Mouse (Mus musculus) liver, adult 2 months (tissue): ENCODE data around the gene 2510002D24Rik. TPM values are rescaled to one million over a fixed set of nuclear protein-coding genes. Genes with fewer than 3 reads are reported as not detected.

Experiments
- DNase-seq: peaks from one replicate; pipeline ENCODE4 v3.0.0-alpha.2; 2011; ENCODE audit warnings: low read depth, low spot score; ENCODE audit errors: extremely low read depth
- H3K27ac ChIP-seq: fragments of 200-500 bp; replicated peaks from 2 replicates; pipeline ENCODE4 v1.5.1; 2012; ENCODE audit warnings: low read depth, mild to moderate bottlenecking, control low read depth, inconsistent platforms, low read length; ENCODE audit not compliant: insufficient read depth
- H3K27me3 ChIP-seq: fragments of 200-500 bp; 2 replicates; pipeline ENCODE4 v1.6.1; 2012; ENCODE audit warnings: mild to moderate bottlenecking, moderate library complexity, low read length, inconsistent platforms; ENCODE audit not compliant: control insufficient read depth, insufficient read depth
- H3K36me3 ChIP-seq: fragments of 200-500 bp; 2 replicates; pipeline ENCODE4 v1.6.1; 2012; ENCODE audit warnings: low read length, inconsistent platforms; ENCODE audit not compliant: control insufficient read depth, insufficient read depth
- H3K4me1 ChIP-seq: fragments of 200-500 bp; 2 replicates; pipeline ENCODE4 v1.6.1; 2011; ENCODE audit warnings: low read length; ENCODE audit not compliant: control insufficient read depth, insufficient read depth
- H3K4me3 ChIP-seq: fragments of 200-500 bp; 2 replicates; pipeline ENCODE4 v1.5.1; 2011; ENCODE audit warnings: low read depth, mild to moderate bottlenecking, control low read depth, low read length, moderate library complexity; ENCODE audit not compliant: insufficient read depth
- H3K79me2 ChIP-seq: fragments of 200-500 bp; 2 replicates; pipeline ENCODE4 v1.6.1; 2012; ENCODE audit warnings: inconsistent platforms, mild to moderate bottlenecking, low read length, moderate library complexity; ENCODE audit not compliant: control insufficient read depth, insufficient read depth
- H3K9ac ChIP-seq: fragments of 200-500 bp; 2 replicates; pipeline ENCODE4 v1.6.1; 2012; ENCODE audit warnings: low read depth, mild to moderate bottlenecking, control low read depth, inconsistent platforms, low read length
- CTCF ChIP-seq: fragments of 200-500 bp; IDR thresholded peaks from 2 replicates; pipeline ENCODE4 v1.5.1; 2011; ENCODE audit warnings: low read depth, low read length, control low read depth
- POLR2A ChIP-seq: fragments of 200-500 bp; IDR thresholded peaks from 2 replicates; pipeline ENCODE4 v1.6.1; 2011; ENCODE audit warnings: low read length, control low read depth; ENCODE audit not compliant: insufficient read depth; ENCODE audit errors: extremely low read depth
- WGBS: fragments of 180-500 bp; shearing (Covaris S2); methylation state at CpG from one replicate; pipeline ENCODE4 v1.1.7; 2018; 5-methylcytosine and 5-hydroxymethylcytosine counted together
- polyA plus RNA-seq: library from polyadenylated mRNA; depleted of rRNA; stranded (reverse); fragments of >200 nt; gene quantifications from 2 replicates; pipeline ENCODE4 v1.2.3, GENCODE M21; 2012; rRNA removed
- total RNA-seq: library from RNA; depleted of rRNA; stranded (reverse); fragments of >200 nt; gene quantifications from 2 replicates; pipeline ENCODE4 v1.2.3, GENCODE M21; 2014; rRNA removed

The 2510002D24Rik gene
- total RNA-seq = 14.3 and 15.3 TPM in 2 replicates
- 31.9 and 57.9 TPM in 2 replicates for polyA plus RNA-seq

GRCm38 (mm10) chr16:18836468-18837208, at the start of gene 2510002D24Rik, which contains the start of gene Gm28539:
Gene 2510002D24Rik, plus strand, starts transcription at chr16:18836578.
Gene Gm28539, plus strand, starts transcription at chr16:18836584.
- under 1% methylated on average over 46 of the region's 46 CpGs for WGBS
- H3K27me3 ChIP-seq = no peaks in the 10 kb centered on the region
- H3K27ac ChIP-seq = peak within 1 kb of the TSS; percentile 74
- peak within 1 kb of the TSS; percentile 80 for H3K4me3 ChIP-seq
- TF ChIP-seq CTCF (no peak), POLR2A (peak; percentile 88)
- H3K36me3 ChIP-seq = peaks cover 21% of the 10 kb centered on the region
- peaks cover 7% of the 10 kb centered on the region; the same call in 1 of the 2 replicates for H3K79me2 ChIP-seq
- DNase-seq = peak; percentile 90
- peaks cover 4% of the 10 kb centered on the region for H3K4me1 ChIP-seq
- peak within 1 kb of the TSS; percentile 95 for H3K9ac ChIP-seq

GRCm38 (mm10) chr16:18786652-18787051, 49.7 kb upstream of the 2510002D24Rik start:
- DNase-seq = no peak
- Histone ChIP-seq H3K4me1 (no peaks in the 10 kb centered on the region), H3K27ac (no peak overlapping the region), H3K9ac (no peak overlapping the region), H3K79me2 (no peaks in the 10 kb centered on the region), H3K4me3 (no peak overlapping the region), H3K27me3 (no peaks in the 10 kb centered on the region), H3K36me3 (no peaks in the 10 kb centered on the region)
- TF ChIP-seq CTCF = no peak
- TF ChIP-seq POLR2A = no peak
- 96% methylated on average over 10 of the region's 10 CpGs for WGBS

GRCm38 (mm10) chr16:18788627-18789406, 47.6 kb upstream of the 2510002D24Rik start:
- WGBS = 94% methylated on average over 10 of the region's 10 CpGs
- no peak overlapping the region for H3K4me3 ChIP-seq
- no peak overlapping the region for H3K27ac ChIP-seq
- no peaks in the 10 kb centered on the region for H3K4me1 ChIP-seq
- no peak for DNase-seq
- no peaks in the 10 kb centered on the region for H3K36me3 ChIP-seq
- TF ChIP-seq CTCF = no peak
- TF ChIP-seq POLR2A = no peak
- H3K79me2 ChIP-seq = no peaks in the 10 kb centered on the region
- no peaks in the 10 kb centered on the region for H3K27me3 ChIP-seq
- no peak overlapping the region for H3K9ac ChIP-seq

GRCm38 (mm10) chr16:18795223-18795899, 41.0 kb upstream of the 2510002D24Rik start:
- Histone ChIP-seq H3K36me3 (no peaks in the 10 kb centered on the region), H3K79me2 (no peaks in the 10 kb centered on the region), H3K9ac (no peak overlapping the region), H3K4me1 (no peaks in the 10 kb centered on the region), H3K27ac (no peak overlapping the region), H3K27me3 (no peaks in the 10 kb centered on the region), H3K4me3 (no peak overlapping the region)
- no peak for TF ChIP-seq CTCF
- no peak for TF ChIP-seq POLR2A
- WGBS = 95% methylated on average over 11 of the region's 11 CpGs
- DNase-seq = no peak

- DNase-seq = no peak
- Histone ChIP-seq H3K27me3 (no peaks in the 10 kb centered on the region), H3K36me3 (no peaks in the 10 kb centered on the region), H3K27ac (no peak overlapping the region), H3K9ac (no peak overlapping the region), H3K4me3 (no peak overlapping the region), H3K4me1 (no peaks in the 10 kb centered on the region), H3K79me2 (no peaks in the 10 kb centered on the region)
- TF ChIP-seq POLR2A (no peak), CTCF (no peak)
- WGBS = 92% methylated on average over 7 of the region's 7 CpGs
These were observed 39.7 kb upstream of the 2510002D24Rik start for GRCm38 (mm10) chr16:18796645-18797044.
